Mouse (Mus musculus) ZHBTc4 (cell line): ENCODE results near the gene Mdm1.
"Not testable (repeated sequence)": the region's sequence is repeated elsewhere in the genome, so short reads cannot be mapped to it uniquely, and the experiment has no call there.

ENCODE experiments used
- DNase-seq: peaks from one replicate; pipeline ENCODE4 v3.0.0-alpha.2; 2011; ENCODE audit warnings: low read depth, low spot score

Gene Mdm1

DNA sequence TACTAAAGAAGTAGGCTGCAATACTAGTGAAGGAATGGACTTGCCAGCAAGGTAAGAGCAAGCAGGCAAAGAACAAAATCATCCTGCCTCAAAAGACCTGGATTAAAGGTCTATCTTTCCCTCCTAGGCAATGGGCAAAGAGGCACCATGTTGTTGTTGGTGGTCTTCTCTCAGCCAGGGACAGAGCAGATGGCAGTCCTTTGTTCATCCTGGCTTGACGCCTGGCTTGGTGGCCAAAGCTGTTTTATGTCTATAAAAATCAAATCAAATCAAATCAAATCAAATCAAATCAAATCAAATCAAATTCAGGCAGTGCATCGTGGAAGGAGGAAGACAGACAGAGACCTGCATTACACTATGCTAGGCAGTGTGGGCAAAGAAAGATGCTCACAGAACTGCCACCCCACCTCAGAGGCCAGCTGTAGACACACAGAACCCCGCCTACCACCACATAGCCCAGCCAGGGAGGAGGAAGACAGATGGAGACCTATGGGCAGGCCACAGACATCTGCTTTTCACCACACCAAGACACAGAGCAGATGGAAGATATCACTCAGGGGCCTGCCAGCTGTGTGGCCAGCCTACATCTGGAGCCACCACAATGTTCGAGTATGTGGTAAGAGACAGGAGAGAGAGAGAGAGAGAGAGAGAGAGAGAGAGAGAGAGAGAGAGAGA, 74.2 kb downstream of the Mdm1 start:
- DNase-seq: not testable (repeated sequence)
